Mouse (Mus musculus): ENCODE data around the gene Zfp607a. TPM values are rescaled to one million over a fixed set of nuclear protein-coding genes. Genes with fewer than 3 reads are reported as not detected.

Gene Zfp607a
- 0.42 and 0.51 TPM in 2 replicates for polyA plus RNA-seq (2012; ENCODE audit: low replicate concordance)

GRCm38 (mm10) chr7:27857227-27857626, at the start of gene Zfp607a:
Gene Zfp607a (plus strand): TSS chr7:27857527.

GRCm38 (mm10) chr7:27838323-27839249, 18.7 kb upstream of the Zfp607a start, which contains the start of gene Zfp59:
Gene Zfp59 (plus strand): TSS chr7:27838607.

GRCm38 (mm10) chr7:27928818-27929695, 71.7 kb downstream of the Zfp607a start, which contains the start of gene Zfp974:
Gene Zfp974 (minus strand): TSS chr7:27929460.

Other genes starting within 250 kb of the Zfp607a start
- not detected in 2 replicates for gene Ttc9b, start 203.6 kb upstream of the Zfp607a start, polyA plus RNA-seq (2012; ENCODE audit: low replicate concordance)
- 27.7 and 48.8 TPM in 2 replicates for gene Map3k10, start 182.9 kb upstream of the Zfp607a start, polyA plus RNA-seq (2012; ENCODE audit: low replicate concordance)
- gene Zfp607b, start 168.2 kb upstream of the Zfp607a start, polyA plus RNA-seq (2012; ENCODE audit: low replicate concordance): 0.17 and 0.52 TPM in 2 replicates
- gene Zfp60, start 126.1 kb upstream of the Zfp607a start, polyA plus RNA-seq (2012; ENCODE audit: low replicate concordance): 0.22 and 1.1 TPM in 2 replicates
- gene Zfp626, start 50.3 kb upstream of the Zfp607a start, polyA plus RNA-seq (2012; ENCODE audit: low replicate concordance): 0.08 and 0.58 TPM in 2 replicates
- gene Zfp59, start 18.9 kb upstream of the Zfp607a start, polyA plus RNA-seq (2012; ENCODE audit: low replicate concordance): 0.21 and 0.45 TPM in 2 replicates
- 0.28 and 0.71 TPM in 2 replicates for gene Zfp974, start 71.9 kb downstream of the Zfp607a start, polyA plus RNA-seq (2012; ENCODE audit: low replicate concordance)
- gene Zfp780b, start 121.6 kb downstream of the Zfp607a start, polyA plus RNA-seq (2012; ENCODE audit: low replicate concordance): 0.24 and 1.1 TPM in 2 replicates
- gene Zfp850, start 156.6 kb downstream of the Zfp607a start, polyA plus RNA-seq (2012; ENCODE audit: low replicate concordance): 0.05 and 0.19 TPM in 2 replicates
- 25.6 and 53.5 TPM in 2 replicates for gene Psmc4, start 192.6 kb downstream of the Zfp607a start, polyA plus RNA-seq (2012; ENCODE audit: low replicate concordance)
- gene Fcgbp, start 213.7 kb downstream of the Zfp607a start, polyA plus RNA-seq (2012; ENCODE audit: low replicate concordance): 0.03 TPM in 1 of 2 replicates, not detected in the other